Mouse (Mus musculus): Measurements from ENCODE around the gene Nkx2-4.

Gene Nkx2-4

DNA sequence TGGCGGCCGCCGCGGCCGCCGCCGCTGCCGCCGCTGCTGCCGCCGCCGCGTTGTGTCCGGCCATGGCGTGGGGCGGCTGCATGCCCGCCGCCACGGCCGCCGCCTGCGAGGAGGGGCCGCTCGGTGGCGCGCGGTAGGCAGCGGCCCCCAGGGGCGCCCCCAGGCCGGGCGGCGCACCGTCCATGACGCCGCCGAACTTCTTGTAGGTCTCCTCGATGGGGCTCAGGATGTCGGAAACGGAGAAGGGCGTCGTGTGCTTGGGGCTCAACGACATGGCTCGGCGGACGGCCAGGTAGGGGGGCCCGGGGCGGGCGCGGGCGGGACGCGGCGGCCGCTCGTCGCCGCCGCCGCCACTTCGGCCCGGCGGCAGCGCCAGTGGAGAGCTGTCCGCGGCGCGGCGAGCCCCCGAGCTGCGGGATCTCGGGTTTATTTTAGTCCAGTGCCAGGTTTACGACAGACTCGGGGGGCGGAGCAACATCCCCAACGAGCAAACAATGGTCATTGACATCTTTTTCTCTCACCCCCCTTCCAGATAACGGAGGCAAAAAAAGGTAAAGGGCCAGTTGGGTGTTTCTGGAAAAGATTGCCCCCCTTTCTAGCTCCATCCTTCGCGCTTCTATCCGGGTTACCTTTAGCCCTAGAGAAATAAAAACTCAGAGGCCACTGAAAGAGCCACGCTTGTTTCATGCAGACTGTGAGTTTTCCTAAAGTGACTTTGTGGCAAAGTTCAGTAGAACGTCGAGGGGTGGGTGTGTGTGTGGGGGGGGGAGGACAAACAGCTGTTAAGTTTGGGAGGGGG, at the start of gene Nkx2-4:
Nkx2-4 (minus strand) TSS at position 374 of the 799 bp plus-strand sequence.
- DNase-seq (ENCODE audit: low read depth, low spot score) = peak; percentile 48

DNA sequence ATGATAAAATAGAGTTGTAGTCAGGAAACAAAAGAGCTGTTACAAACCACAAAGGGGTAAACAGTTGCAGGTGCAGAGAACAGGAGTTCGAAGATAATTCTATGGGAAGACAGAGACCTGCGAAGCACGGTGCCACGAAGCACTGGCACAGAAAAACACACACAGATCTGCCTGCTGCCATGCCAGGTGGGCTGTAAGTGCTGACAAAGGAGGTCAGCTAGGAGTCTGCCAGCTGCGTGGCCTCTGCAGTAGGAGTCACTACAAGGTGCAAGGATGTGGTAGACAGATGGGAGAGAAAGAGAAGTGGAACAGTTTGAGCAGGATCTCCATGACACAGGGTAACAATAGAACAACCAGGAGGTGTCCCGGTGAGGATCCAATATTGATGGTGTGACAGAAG, 42.1 kb upstream of the Nkx2-4 start:
- no peak for DNase-seq (ENCODE audit: low read depth, low spot score)

DNA sequence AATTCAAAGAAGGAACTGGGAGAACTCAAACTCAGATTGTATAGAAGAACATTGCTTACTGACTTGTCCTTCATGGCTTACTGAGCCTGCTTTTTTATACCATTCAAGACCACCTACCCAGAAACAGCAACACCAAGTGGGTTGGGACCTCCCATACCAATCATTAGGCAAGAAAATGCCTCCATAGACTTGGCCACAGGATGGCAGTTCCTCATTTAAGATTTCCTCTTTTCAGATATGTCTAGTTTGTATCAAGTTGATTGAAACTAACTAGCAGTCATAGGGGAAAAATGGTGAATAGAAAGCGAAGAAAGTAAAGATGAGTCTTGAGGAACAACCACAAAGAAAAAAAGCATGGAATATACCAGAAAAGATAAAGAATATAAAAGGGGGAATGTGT, 34.5 kb upstream of the Nkx2-4 start:
- DNase-seq (ENCODE audit: low read depth, low spot score) = no peak

DNA sequence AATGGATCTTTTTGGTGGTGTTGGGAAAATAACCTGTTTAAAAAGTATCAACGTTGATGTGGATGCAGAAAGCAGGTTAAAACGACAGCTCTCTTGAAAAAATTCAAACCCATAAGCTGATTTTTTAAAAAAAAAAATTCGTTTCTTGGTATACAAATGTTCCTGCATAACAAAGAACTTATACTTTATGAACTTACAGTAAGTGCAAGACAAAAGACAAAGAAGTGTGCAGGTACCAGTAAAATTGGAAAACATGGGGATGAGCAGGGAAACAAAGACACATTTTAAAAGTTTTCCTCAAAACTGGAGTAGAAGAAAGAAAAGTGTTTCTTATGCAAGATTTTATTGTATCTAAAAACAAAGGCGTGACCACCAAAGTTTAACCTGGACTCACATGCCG, 1.2 kb upstream of the Nkx2-4 start:
- no peak for DNase-seq (ENCODE audit: low read depth, low spot score)

DNA sequence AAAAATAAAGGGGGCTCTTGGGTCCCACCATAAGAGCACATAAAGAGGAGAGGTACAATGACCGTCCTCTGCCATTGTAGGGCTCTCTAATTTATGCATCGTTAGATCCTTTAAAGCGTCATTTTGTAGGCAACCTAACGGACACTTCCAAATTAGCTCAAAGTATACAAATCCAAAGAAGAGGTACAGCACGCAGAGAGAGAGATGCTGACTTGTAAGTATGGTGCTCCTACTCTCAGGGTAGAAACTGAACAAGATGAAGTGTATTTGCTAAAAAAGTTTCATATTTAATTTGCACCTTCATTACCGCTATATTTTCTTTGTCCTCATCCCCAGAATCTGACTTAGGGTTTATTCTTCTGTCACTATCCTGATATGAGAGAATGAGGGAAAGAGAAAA, 692 bp upstream of the Nkx2-4 start:
- DNase-seq (ENCODE audit: low read depth, low spot score) = no peak

DNA sequence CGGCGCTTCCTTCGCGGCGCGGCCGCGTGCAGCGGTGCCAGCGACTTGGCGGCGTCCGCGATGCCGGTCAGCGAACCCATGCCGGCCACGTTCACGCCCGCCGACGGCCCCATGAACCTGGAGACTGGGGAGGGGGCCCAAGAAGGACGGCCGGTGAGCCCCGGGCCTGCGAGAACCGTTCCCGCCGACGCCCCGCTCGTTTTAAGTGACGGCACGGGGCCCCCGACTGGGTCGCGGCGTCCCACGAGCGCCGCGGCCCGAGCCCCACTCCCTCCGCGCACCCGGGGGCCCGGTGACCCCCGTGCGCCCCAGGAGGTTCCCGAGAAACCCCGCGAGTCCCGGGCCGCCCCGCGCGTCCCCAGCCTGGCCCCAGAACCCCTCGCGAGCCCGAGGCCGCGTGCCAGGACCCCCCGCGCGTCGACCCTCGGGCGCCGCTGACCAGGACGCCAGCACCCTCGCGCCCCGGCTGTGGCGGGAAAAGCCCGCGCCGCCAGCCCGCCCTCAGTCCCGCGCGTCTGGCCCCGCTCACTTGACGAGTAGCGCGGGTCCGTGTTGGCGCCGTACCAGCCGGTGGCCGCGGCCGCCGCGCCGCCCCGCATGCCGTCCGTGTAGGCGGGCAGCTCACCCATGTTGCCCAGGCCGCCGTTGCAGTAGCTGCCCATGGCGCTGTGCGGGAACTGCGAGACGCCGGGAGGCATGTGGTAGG, 726 bp downstream of the Nkx2-4 start:
- peak; percentile 42 for DNase-seq (ENCODE audit: low read depth, low spot score)

DNA sequence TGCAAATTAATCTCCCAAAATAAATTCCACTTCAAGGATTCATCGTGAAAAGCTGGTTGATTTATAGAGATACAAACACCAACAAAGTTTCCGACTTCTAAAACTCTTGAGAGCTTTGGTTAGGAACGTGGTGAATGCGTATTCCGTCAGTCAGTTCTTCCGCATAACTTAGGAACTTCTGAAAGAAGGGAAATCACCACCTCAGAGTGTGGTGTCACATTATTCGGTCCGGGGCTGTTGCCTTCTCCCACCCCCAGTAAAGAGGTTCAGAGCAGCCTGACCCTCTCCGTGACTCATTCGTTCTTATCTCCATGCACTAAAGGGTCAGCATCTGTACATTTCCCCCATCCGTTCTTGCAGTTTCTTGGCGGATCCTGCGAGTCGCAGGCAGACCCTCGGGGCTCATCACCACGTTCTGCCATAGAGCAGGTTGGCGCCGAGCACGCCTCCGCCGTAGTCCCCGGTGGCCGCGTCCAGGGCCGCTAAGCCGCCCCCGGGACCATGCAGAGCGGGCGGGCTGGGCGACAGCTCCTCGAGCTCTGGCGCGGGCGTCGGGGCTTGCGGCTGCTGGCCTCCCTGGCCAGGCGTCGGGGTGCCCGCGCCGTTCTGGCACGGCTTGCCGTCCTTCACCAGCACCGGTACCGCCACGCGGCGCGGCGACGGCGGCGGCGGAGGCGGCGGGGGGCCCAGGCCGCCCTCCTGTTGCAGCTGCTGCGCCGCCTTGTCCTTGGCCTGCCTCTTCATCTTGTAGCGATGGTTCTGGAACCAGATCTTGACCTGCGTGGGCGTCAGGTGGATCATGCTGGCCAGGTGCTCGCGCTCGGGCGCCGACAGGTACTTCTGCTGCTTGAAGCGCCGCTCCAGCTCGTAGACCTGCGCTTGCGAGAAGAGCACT, 1.5 kb downstream of the Nkx2-4 start:
- DNase-seq (ENCODE audit: low read depth, low spot score) = peak; percentile 72

DNA sequence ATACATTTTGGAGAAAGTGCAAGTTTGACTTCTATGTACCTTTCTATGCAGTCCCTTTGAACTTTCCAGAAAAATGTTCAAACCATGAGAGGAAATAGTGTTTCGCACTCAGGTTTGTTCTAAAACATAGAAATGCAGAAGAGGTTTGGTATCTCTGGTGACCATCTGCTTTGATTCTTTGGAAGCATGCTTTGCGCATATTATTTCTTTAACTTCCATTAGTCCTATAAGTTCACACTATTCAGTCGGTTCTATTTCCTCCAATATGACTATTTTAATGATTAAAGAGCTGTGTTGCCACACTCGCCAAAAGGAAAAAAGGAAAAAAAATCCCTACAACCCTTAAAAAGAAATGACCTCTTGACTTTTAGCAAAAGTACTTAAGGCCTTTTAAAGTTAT, 2.9 kb downstream of the Nkx2-4 start:
- DNase-seq (ENCODE audit: low read depth, low spot score) = no peak

DNA sequence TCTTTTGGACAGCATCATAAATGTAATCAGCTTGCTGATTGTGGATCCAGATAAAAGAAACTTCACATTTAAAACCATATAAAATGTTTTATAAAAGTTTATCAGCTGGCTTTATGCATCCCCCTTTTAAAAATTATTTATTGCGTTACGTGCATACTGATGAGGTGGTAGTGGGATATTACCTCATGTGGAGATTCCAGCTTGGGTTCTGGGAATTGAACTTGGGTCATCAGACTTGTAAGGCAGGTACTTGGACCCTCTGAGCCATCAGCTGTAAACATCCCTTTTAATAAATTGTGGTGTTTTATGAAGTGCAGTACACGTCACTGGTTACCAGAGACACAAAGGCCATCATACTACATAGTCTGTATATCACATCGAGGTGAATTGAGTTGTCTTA, 10.8 kb downstream of the Nkx2-4 start:
- DNase-seq (ENCODE audit: low read depth, low spot score) = no peak

DNA sequence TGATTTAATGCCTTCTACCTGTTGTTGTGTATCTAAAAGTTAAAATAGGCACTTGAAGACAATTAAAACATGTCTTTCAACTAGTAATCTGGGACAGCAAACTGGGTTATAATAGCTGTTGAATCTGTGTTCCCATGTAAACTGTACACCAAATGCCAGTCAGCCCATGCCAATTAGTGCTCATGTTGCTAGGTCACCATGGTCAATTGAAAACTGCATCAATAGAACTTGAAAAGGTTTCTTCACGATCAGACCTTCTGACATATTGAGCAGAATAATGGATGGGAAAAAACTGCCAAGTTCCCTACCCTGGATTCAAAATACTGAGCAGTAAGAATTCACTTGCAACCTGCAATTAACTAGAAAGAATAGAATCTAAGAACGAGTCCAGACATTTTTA, 11.3 kb downstream of the Nkx2-4 start:
- no peak for DNase-seq (ENCODE audit: low read depth, low spot score)

DNA sequence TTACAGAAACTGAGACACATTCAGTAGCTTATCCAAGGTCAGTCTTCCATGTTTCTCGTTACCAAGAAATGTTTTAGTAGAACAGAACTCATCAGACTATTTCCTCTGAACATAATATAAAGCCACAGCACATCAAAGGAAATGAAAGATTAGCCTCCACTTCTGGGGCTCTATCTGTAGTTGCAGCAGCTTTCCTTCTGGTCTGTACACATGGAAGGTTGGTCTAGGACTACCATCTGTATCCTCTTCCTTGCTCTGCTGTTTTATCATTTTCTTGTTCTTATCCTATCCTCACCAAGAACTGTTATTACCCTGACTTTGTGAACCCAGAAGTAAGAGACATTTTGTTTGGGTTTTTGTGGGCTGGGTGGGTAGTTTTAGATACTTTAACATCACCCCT, 14.9 kb downstream of the Nkx2-4 start:
- no peak for DNase-seq (ENCODE audit: low read depth, low spot score)

DNA sequence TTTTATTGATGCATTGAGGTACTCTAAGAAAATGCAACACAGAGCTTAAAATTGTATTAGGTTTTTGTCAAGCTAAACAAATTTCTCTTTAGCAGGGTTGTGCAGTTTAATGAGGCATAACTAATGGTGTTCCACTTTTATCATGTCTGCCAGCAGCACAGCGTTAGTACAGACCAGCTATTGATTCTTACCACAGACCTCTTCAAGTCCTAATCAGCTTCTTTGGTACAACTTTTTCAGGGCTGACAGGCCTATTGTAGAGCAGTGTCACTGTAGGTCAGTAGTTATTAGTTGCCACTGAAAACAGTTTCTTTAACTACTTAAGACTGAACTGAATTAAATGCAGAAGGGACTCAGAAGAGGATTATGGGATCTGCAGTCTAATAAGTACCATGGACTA, 16.2 kb downstream of the Nkx2-4 start:
- DNase-seq (ENCODE audit: low read depth, low spot score) = no peak

DNA sequence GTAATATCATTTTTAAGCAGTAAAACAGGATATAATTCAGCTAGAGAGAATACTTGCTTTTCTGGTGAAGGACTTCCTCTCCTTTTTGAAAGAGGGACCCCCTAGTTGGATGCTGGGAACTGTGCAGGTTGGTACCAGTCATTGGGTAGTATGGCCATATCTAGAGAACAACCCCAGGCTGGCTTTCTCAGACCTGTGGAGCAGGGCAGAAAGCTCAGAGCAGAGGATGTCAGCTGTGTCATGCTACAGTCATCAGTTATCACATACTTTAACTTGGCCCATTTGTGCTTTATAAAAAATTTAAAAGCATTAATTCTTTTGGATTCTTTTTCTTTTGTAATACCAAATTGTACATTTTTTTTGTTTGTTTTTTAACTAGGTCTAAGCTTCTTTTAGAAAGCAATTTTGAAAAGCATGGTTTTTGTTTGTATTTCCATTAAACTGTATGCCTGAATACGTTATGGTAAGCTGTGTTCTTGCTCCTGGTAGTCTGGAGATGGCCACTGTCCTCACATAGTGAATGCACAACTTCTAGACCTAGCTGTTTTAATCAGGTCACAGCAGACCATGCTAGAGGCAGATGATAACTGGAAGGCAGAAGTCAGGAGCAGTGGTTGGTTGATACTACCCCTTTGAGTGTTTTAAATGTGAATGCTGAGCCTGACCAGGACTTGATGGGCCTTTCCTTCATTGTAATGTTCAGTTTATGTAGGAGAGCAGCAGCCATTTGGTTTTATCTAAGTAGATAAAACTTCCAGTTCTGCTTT, 17.6 kb downstream of the Nkx2-4 start:
- DNase-seq (ENCODE audit: low read depth, low spot score) = no peak

DNA sequence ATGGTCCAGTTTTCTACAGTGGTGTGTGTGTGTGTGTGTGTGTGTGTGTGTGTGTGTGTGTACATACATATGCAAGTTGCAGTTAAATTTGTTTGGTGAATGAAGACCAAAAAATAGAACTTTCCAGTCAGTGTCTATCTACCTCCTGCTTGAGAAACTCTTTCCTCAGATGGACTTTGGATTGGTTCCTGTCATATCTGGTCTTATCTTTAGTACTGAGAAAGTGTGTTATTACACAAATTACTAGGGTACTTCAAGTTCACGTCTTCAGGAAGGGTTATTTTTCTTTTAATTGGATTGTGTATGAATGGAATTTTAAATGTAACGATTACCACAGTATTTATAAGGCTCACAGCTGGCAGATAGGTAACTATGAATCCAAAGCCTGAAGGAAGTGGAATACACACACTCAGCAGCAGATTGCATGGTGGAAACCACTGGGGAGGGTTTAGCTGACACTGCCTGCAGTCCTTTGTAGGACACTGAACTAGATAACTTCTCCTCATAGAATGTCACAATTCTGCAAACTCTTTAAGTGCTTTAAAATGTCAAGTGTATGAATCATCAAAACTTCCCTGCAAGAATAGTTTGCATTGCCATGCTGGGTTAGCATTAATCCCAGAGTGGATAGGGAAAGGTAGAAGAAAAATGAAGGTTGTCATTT, 31.9 kb downstream of the Nkx2-4 start:
- DNase-seq (ENCODE audit: low read depth, low spot score) = no peak

DNA sequence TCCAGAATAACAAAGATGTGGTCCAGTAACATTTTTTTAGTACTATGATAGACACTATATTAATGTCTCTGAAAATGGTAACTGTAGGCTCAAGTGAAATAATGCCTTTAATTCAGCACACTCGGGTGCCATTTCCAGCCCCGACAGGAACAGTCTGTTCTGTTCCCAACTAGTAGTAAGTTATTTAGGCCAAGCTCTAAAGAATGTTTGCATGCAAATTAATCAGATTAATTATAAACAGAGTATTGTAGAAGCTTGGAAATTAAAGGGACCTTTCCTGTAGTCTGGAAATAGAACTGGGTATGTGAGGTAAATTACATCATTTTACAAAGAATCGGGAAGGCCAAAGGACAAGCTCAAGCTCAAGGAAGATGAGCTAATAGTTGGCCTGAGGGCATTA, 38.2 kb downstream of the Nkx2-4 start:
- DNase-seq (ENCODE audit: low read depth, low spot score) = no peak

DNA sequence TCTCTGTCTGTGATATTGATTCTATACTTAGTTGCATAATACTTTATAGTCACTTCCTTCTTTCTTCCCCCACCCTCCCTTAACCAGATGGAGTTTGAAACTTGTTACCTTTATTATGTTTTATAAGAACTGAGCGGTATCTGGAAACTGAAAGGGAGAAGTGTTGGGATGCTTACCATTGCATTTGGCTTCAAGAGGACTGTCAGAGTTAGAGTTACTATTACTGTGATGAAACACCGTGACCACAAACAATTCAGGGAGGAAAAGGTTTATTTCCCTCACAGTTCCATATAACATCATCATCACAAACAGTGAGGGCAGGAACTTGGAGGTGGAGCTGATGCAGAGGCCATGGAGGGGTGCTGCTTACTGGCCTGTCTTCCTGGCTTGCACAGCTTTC, 49.4 kb downstream of the Nkx2-4 start:
- DNase-seq (ENCODE audit: low read depth, low spot score) = no peak
